11 mouse cellular contexts compared by ENCODE assay signal in the genomic region with DNA sequence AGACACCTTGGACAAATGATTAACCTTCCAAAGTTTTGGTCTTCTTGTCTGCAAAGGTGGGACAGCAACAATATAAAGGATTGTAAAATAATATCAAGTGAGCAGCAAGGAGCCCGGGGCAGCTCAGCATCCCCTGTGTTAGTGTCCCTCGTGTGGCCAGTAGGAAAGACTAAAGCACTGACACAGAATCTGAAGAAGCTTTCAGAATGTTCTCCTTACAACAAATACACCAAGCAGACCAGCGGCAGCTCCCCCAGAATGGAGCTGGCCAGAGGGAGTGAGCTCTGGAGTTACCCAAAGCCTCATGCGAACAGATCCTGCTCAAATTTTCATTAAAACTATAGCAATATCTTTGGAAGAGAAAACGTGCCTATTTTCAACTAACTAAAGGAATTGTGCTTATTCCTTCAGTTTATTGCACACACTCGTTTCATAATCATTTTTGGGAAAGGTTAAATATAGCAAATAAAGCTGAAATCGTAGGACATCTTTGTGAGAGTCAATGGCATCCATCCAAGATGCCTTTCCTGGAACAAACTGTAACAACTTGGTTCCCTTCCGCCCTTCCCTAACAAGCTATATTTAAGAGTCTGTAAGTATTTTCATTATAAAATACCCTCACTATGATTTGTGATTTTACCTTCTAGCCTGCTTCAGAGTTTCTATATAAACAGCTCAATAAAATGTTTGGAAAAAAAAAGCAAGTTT.
DNase-seq lines count a peak whose midpoint lies in the region; TF ChIP-seq lines count a peak whose summit lies in the region.
"Had no signal": no experiment of that assay in that cellular context is flagged by ENCODE, and none has a peak within 500 bp of the region (broad histone marks: within the 10 kb centered on the region; RNA-seq: fewer than 3 reads in every experiment).

No protein-coding gene starts in this region.

- TF ChIP-seq CTCF in left cerebral cortex, adult 2 months (IDR thresholded peaks at IDR 0.05) = no peak

- intact Hi-C loops in left cerebral cortex, adult 2 months (cut with DNase I) = no loop called here
- intact Hi-C loops in heart, postnatal 14 days (cut with DNase I) = no loop called here

- DNase-seq in gastrocnemius, adult 18-20 months (ENCODE audit: low spot score) = peak; percentile 32
- DNase-seq in gastrocnemius, postnatal 10 days = no peak
- DNase-seq in left cerebral cortex, adult 2 months (ENCODE audit: extremely low spot score in 1 of 2, low spot score in 2 of 2) = no peak
- DNase-seq in left cerebral cortex, adult 18-20 months (ENCODE audit: low spot score in 2 of 2) = no peak
- DNase-seq in heart, postnatal 14 days = peak; percentile 13 to 37
- peak; percentile 67 for DNase-seq in lung, postnatal 36 days
- no peak for DNase-seq in cerebellum, postnatal 36 days
- no peak for DNase-seq in retina, postnatal 1 day
- DNase-seq: liver, embryonic 13.5 days had no signal

- no peak overlapping the region for H3K4me3 ChIP-seq in left cerebral cortex, adult 2 months
- H3K4me3 ChIP-seq: forebrain, embryonic 10.5 days; heart, embryonic 13.5 days; liver, embryonic 13.5 days had no signal

- H3K27ac ChIP-seq in left cerebral cortex, adult 2 months = peak overlapping the region; percentile 45; the same call in 1 of the 2 replicates
- H3K27ac ChIP-seq: forebrain, embryonic 10.5 days; heart, embryonic 13.5 days; liver, embryonic 13.5 days had no signal

Comparison
In these comparisons a context has a peak if more than half of its experiments do, and no peak if none do; other contexts are left out.
1. DNase-seq: peak in gastrocnemius, adult 18-20 months (single experiment), heart, postnatal 14 days (2 of 2) and lung, postnatal 36 days (single experiment); none in gastrocnemius, postnatal 10 days (single experiment), left cerebral cortex, adult 2 months (0 of 2), left cerebral cortex, adult 18-20 months (0 of 2), cerebellum, postnatal 36 days (0 of 2) and retina, postnatal 1 day (single experiment).